Mouse (Mus musculus): ENCODE results near the gene Nr1i2.

DNA sequence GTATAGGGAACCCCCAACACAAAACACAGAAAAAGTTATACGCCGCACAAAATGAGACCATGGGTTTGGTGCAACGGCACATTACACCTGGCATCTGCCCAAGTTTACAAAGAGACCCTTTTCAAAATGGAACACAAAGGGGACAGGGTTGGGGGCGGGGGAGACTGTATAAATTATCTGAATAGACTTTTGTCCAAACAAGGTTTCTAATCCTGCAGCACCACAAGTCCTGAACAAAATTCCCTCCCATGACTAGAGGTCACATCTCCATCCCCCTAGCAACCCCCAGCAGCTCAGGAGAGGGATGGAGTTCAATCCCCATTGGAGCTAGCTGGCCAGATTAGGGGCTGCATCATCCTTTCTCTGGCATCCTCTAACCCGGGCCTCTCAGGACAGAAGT is 22.1 kb downstream of the Nr1i2 start:
- TF ChIP-seq CTCF (IDR thresholded peaks at IDR 0.05; ENCODE audit: borderline replicate concordance, control insufficient read depth, extremely low read depth, insufficient read depth, low read length, poor library complexity) (no peak), POLR2A (IDR thresholded peaks at IDR 0.05; ENCODE audit: control insufficient read depth, extremely low read depth, insufficient read depth, low read length, poor library complexity) (no peak)

Data from thymus, adult 2 months (tissue).